Mouse (Mus musculus): ENCODE measurements at regions not wholly inside any gene's neighbourhood (a gene's known extent, or its start where the extent isn't known, plus 50 kb on each side); places are given as distances from the start of the nearest gene placed in this dataset.
A peak's percentile ranks its signal among the peaks of the same experiment; 100 is the strongest.

DNA sequence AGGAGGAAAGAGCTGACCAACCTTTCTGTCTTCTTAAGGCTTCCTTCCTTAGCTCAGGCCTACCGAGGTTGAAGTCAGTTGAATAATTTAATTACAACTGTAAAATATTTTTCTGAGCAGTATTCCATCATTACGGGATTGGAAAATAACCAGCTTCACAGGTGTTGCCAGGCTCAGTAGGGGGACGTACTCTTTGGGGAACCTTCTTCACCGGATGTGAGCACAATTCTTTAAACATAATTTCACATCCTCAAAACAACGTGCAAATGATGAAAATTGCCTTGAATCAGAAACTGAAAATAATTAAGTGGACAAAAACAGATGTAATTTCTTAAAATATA, 515.9 kb downstream of the Tns3 start:
- Histone ChIP-seq H3K9me3 (ENCODE audit: low read depth, low read length) (no peaks in the 10 kb centered on the region), H3K27ac (ENCODE audit: low read depth) (no peak overlapping the region), H3K27me3 (ENCODE audit: insufficient read depth, low read length) (no peaks in the 10 kb centered on the region), H3K4me3 (ENCODE audit: low read depth, low read length) (no peak overlapping the region), H3K4me1 (ENCODE audit: insufficient read depth) (no peaks in the 10 kb centered on the region), H3K36me3 (ENCODE audit: insufficient read depth) (no peaks in the 10 kb centered on the region), H3K4me2 (no peak overlapping the region), H3K9ac (no peak overlapping the region)
- ATAC-seq (ENCODE audit: insufficient read depth) (no peak), DNase-seq (no peak)
- no peak for TF ChIP-seq CTCF (IDR thresholded peaks at IDR 0.05; ENCODE audit: low read depth)
- 85% methylated on average over 5 of the region's 5 CpGs for WGBS

DNA sequence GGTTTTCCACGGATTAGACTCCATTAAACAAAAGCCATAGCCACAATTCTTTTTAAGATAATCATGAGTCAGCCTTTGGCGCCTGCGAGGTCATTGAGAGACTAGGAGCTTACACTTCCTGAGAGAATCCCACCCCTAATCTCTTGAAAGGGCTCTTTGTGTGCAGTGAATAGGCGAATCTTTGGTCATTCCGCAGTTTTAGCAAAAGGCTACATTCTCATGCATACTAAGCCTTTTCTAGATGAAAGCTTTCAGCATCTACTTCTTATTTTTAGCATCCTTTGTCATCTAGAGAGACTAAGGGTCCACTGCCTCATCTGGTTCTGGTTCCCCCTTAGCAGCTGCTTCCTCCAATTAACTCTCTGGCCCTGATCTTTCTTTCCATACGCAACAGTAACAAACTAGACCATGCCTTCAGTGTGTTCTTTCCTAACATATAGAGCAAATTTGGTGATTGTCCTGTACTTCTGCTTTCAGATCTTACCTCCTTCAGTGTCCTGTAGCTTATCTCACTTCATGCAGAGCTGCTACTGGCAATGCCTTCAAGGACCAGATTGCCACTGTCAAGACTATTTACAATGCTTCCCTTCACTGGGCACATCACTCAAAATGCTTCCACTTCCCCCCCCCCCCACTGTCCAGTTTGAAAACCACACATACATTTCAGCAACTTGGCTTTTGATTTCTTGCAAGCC, 516.4 kb downstream of the Tns3 start:
- ATAC-seq (ENCODE audit: insufficient read depth), result no peak
- Histone ChIP-seq H3K36me3 (ENCODE audit: insufficient read depth) (no peaks in the 10 kb centered on the region), H3K27me3 (ENCODE audit: insufficient read depth, low read length) (no peaks in the 10 kb centered on the region), H3K9me3 (ENCODE audit: low read depth, low read length) (no peaks in the 10 kb centered on the region), H3K4me2 (no peak overlapping the region), H3K27ac (ENCODE audit: low read depth) (no peak overlapping the region), H3K4me1 (ENCODE audit: insufficient read depth) (no peaks in the 10 kb centered on the region), H3K4me3 (ENCODE audit: low read depth, low read length) (no peak overlapping the region), H3K9ac (no peak overlapping the region)
- DNase-seq, result no peak
- no peak for TF ChIP-seq CTCF (IDR thresholded peaks at IDR 0.05; ENCODE audit: low read depth)
- 72% methylated on average over 6 of the region's 6 CpGs for WGBS

DNA sequence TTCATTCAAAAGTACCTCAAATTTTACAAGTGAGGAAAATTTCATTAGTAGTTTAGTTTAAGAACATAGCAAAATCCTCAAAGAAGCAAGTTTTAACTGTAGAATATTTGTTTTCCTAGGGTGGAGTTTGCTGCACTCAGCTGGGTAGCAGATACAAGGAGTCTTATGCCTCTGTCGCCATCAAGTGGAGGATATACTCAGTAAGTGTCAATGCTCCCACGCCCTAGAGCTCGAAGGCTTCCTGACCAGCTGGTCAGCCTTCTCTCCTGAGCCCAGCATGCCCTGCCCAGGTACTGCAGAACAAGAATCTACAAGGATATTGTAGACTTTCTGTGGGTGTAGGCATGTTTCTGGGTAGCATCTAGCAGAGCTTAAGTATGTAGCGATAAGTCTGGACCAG, 527.0 kb downstream of the Tns3 start:
- Histone ChIP-seq H3K4me3 (ENCODE audit: low read depth, low read length) (no peak overlapping the region), H3K4me1 (ENCODE audit: insufficient read depth) (no peaks in the 10 kb centered on the region), H3K27me3 (ENCODE audit: insufficient read depth, low read length) (no peaks in the 10 kb centered on the region), H3K36me3 (ENCODE audit: insufficient read depth) (no peaks in the 10 kb centered on the region), H3K27ac (ENCODE audit: low read depth) (no peak overlapping the region), H3K9ac (no peak overlapping the region), H3K9me3 (ENCODE audit: low read depth, low read length) (no peaks in the 10 kb centered on the region), H3K4me2 (no peak overlapping the region)
- ATAC-seq (ENCODE audit: insufficient read depth), result no peak
- DNase-seq, result peak; percentile 56
- TF ChIP-seq CTCF (IDR thresholded peaks at IDR 0.05; ENCODE audit: low read depth), result peak; percentile 57
- WGBS, result 34% methylated on average over 4 of the region's 4 CpGs

DNA sequence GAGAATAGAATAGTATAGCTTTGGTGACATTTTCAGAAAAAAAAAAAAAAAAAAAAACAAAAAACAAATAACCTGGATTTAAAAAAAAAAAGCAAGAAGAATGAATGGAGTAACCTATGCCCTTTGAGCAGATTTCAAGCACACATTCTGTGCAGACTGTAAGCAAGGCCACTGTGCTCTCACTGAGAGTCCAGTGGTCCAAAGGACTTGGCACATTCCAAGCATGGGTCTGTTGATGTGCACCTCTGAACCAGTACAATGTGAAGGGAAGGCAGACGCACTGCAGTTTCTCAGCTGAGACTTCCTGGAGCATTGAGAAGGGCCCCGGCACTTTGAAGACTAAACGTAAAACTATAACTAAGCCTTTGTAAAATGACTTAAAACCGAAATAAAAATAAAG, 527.7 kb downstream of the Tns3 start:
- DNase-seq, result no peak
- TF ChIP-seq CTCF (IDR thresholded peaks at IDR 0.05; ENCODE audit: low read depth), result no peak
- no peak overlapping the region for H3K4me2 ChIP-seq
- H3K4me3 ChIP-seq (ENCODE audit: low read depth, low read length), result no peak overlapping the region
- H3K27me3 ChIP-seq (ENCODE audit: insufficient read depth, low read length), result no peaks in the 10 kb centered on the region
- H3K9me3 ChIP-seq (ENCODE audit: low read depth, low read length), result no peaks in the 10 kb centered on the region
- no peak for ATAC-seq (ENCODE audit: insufficient read depth)
- no peak overlapping the region for H3K27ac ChIP-seq (ENCODE audit: low read depth)
- H3K4me1 ChIP-seq (ENCODE audit: insufficient read depth), result no peaks in the 10 kb centered on the region
- no peaks in the 10 kb centered on the region for H3K36me3 ChIP-seq (ENCODE audit: insufficient read depth)
- 79% methylated on average over 4 of the region's 4 CpGs for WGBS
- no peak overlapping the region for H3K9ac ChIP-seq

DNA sequence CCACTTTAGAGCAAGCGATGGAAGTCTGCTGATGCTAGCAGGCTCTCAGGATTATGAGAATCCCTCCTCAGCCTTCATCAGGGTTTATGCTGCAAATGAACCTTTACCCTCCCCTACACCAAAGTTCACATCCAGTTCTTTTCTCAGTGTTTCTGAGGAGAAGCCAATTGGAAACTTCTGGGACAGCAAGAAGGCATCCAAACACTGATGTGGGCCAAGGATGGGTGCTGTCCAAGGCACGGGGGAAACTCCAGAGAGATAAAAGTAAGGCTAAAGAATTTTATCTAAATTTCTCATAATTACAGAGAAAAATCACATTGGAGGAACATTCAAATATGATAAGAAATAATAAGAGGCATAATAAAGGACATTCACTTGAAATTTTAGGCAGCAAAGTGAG, 555.0 kb downstream of the Tns3 start:
- Histone ChIP-seq H3K9ac (no peak overlapping the region), H3K4me3 (ENCODE audit: low read depth, low read length) (no peak overlapping the region), H3K9me3 (ENCODE audit: low read depth, low read length) (no peaks in the 10 kb centered on the region), H3K4me1 (ENCODE audit: insufficient read depth) (no peaks in the 10 kb centered on the region), H3K4me2 (no peak overlapping the region), H3K36me3 (ENCODE audit: insufficient read depth) (no peaks in the 10 kb centered on the region), H3K27me3 (ENCODE audit: insufficient read depth, low read length) (no peaks in the 10 kb centered on the region), H3K27ac (ENCODE audit: low read depth) (no peak overlapping the region)
- ATAC-seq (ENCODE audit: insufficient read depth), result no peak
- no peak for TF ChIP-seq CTCF (IDR thresholded peaks at IDR 0.05; ENCODE audit: low read depth)
- no peak for DNase-seq
- whole genome bisulfite sequencing, result 67% methylated on average over 2 of the region's 2 CpGs

DNA sequence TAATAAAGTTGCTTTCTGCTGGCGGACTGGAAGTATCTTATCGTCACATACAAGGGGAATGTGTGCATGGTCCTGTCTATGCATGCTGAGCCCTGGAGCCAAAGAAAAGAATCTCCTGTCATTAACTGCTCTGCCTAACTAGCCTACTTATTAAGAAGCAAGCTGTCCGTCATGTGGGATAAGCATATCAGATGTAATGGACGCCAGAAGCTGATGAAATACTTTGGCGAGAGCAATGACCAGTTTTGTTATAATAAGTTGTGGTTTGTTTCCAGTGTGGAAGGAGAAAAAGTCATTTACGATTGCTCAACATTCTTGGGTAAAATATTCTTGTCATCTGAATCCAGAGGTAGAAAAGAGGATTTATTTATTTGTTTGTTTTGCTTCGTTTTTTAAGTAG, 563.2 kb downstream of the Tns3 start:
- no peak overlapping the region for H3K4me3 ChIP-seq (ENCODE audit: low read depth, low read length)
- no peak for DNase-seq
- no peaks in the 10 kb centered on the region for H3K4me1 ChIP-seq (ENCODE audit: insufficient read depth)
- TF ChIP-seq CTCF (IDR thresholded peaks at IDR 0.05; ENCODE audit: low read depth), result no peak
- no peaks in the 10 kb centered on the region for H3K9me3 ChIP-seq (ENCODE audit: low read depth, low read length)
- no peak overlapping the region for H3K27ac ChIP-seq (ENCODE audit: low read depth)
- no peak for ATAC-seq (ENCODE audit: insufficient read depth)
- no peaks in the 10 kb centered on the region for H3K27me3 ChIP-seq (ENCODE audit: insufficient read depth, low read length)
- H3K9ac ChIP-seq, result no peak overlapping the region
- no peak overlapping the region for H3K4me2 ChIP-seq
- no peaks in the 10 kb centered on the region for H3K36me3 ChIP-seq (ENCODE audit: insufficient read depth)
- WGBS, result 66% methylated on average over 7 of the region's 7 CpGs

DNA sequence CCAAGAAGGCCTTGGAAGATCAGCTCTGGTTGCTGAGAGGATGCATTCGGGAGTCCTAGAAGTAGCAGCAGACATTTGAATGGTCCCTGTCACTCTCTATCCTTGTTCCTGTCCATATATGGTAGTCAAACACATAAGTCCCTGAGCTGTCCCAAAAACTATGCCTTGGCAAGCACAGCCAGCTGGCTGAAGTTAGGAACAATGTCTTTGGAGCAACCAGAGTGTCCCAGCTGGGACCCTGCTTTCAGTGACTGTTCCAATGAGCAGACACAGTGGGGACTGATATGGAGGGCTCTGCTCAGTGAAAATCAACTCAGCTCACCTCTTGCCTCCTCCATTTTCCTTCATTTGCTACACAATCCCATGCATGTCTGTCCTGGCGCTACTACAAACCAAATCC, 580.0 kb downstream of the Tns3 start:
- Histone ChIP-seq H3K9ac (no peak overlapping the region), H3K27ac (ENCODE audit: low read depth) (no peak overlapping the region), H3K4me3 (ENCODE audit: low read depth, low read length) (no peak overlapping the region), H3K4me2 (no peak overlapping the region), H3K27me3 (ENCODE audit: insufficient read depth, low read length) (no peaks in the 10 kb centered on the region), H3K4me1 (ENCODE audit: insufficient read depth) (no peaks in the 10 kb centered on the region), H3K9me3 (ENCODE audit: low read depth, low read length) (no peaks in the 10 kb centered on the region), H3K36me3 (ENCODE audit: insufficient read depth) (no peaks in the 10 kb centered on the region)
- DNase-seq, result no peak
- ATAC-seq (ENCODE audit: insufficient read depth), result no peak
- no peak for TF ChIP-seq CTCF (IDR thresholded peaks at IDR 0.05; ENCODE audit: low read depth)
- 84% methylated on average over 2 of the region's 2 CpGs for WGBS

DNA sequence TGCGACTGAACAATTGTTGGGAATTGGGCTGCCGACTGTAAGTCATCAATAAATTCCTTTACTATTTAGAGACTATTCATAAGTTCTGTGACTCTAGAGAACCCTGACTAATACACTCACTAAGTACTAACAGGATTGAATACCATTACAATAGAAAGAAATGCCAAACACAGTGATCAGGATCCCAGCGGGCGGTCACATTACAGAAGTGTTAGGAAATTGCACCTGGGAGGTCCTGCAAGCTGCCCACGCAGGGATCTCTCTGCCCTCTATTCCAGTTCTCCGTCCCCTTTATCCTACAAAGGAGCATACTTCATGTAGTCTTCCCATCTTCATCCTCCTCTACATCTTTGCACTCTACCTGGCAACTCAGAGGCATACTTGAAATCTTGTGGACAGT, 581.5 kb downstream of the Tns3 start:
- WGBS, result 88% methylated on average over 5 of the region's 6 CpGs
- no peak overlapping the region for H3K27ac ChIP-seq (ENCODE audit: low read depth)

More for the DNA sequence above, 581.5 kb downstream of the Tns3 start:
- ATAC-seq (ENCODE audit: insufficient read depth) (no peak), DNase-seq (no peak)
- Histone ChIP-seq H3K4me2 (no peak overlapping the region), H3K9ac (no peak overlapping the region), H3K4me1 (ENCODE audit: insufficient read depth) (no peaks in the 10 kb centered on the region), H3K9me3 (ENCODE audit: low read depth, low read length) (no peaks in the 10 kb centered on the region), H3K27me3 (ENCODE audit: insufficient read depth, low read length) (no peaks in the 10 kb centered on the region), H3K36me3 (ENCODE audit: insufficient read depth) (no peaks in the 10 kb centered on the region), H3K4me3 (ENCODE audit: low read depth, low read length) (no peak overlapping the region)
- no peak for TF ChIP-seq CTCF (IDR thresholded peaks at IDR 0.05; ENCODE audit: low read depth)
